Mouse (Mus musculus) hematopoietic stem cell, adult 5-6 weeks (primary cell): Measurements from ENCODE around the gene Slc25a26. TPM values are rescaled to one million over a fixed set of nuclear protein-coding genes. Genes with fewer than 3 reads are reported as not detected.

Source experiments
- ATAC-seq, 2 experiments: fragments of 125-278 bp in 1 of 2; replicated peaks in 1 of 2; 2 replicates each; pipeline ENCODE4 v1.8.0; 2016 to 2017; ENCODE audit warnings: inconsistent platforms in 2 of 2, mild to moderate bottlenecking in 2 of 2, moderate number of reproducible peaks in 2 of 2, low read depth in 1 of 2, moderate TSS enrichment in 1 of 2; ENCODE audit not compliant: low FRiP score in 2 of 2, poor library complexity in 2 of 2, severe bottlenecking in 2 of 2, insufficient read depth in 1 of 2, low TSS enrichment in 1 of 2
- total RNA-seq: library from RNA; stranded (forward); fragments of 172-1452, 232-1000 nt; gene quantifications from 2 replicates; pipeline ENCODE4 v1.2.3, GENCODE M21; 2017

Slc25a26 gene
- total RNA-seq, 1 experiment from 2014 or later = 5.3 TPM

- ATAC-seq = no peak
Measured at GRCm38 (mm10) chr6:94620801-94621301, 120.7 kb downstream of the Slc25a26 start.

DNA sequence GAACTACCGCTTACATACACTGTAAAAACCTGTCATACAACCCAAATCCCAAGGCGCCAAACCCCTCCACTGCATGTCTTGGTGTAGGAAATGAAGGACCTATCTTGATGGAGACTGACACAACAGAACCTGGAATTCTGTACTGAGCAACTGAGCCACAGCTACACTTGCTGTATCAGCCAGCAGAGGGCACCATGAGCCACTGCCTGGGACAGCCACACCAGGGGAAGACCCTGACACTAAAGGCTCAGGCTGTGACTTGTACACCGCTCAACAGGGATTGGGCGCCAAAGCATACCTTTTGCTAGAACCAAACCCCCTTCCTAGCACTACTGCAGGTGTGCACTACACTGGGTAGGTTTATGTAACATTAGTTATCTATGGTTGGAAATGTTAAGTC, 122.9 kb downstream of the Slc25a26 start:
- ATAC-seq = peak; percentile 46 to 57; a peak in 2 of 4 replicates

- ATAC-seq = no peak
Measured at GRCm38 (mm10) chr6:94624543-94624942, 124.4 kb downstream of the Slc25a26 start.

GRCm38 (mm10) chr6:94625896-94626295, 125.8 kb downstream of the Slc25a26 start:
- ATAC-seq = no peak

GRCm38 (mm10) chr6:94626807-94627206, 126.7 kb downstream of the Slc25a26 start:
- ATAC-seq = no peak

GRCm38 (mm10) chr6:94627714-94628595, 127.8 kb downstream of the Slc25a26 start:
- no peak for ATAC-seq

GRCm38 (mm10) chr6:94628787-94629186, 128.7 kb downstream of the Slc25a26 start:
- no peak for ATAC-seq

GRCm38 (mm10) chr6:94631051-94631778, 131.1 kb downstream of the Slc25a26 start:
- ATAC-seq = no peak

- no peak for ATAC-seq
Measured at GRCm38 (mm10) chr6:94631779-94632082, 131.6 kb downstream of the Slc25a26 start.

- no peak for ATAC-seq
Measured at GRCm38 (mm10) chr6:94634274-94634673, 134.1 kb downstream of the Slc25a26 start.

- no peak for ATAC-seq
Measured at GRCm38 (mm10) chr6:94634710-94635109, 134.6 kb downstream of the Slc25a26 start.

GRCm38 (mm10) chr6:94635343-94635742, 135.2 kb downstream of the Slc25a26 start:
- no peak for ATAC-seq

GRCm38 (mm10) chr6:94637024-94637434, 136.9 kb downstream of the Slc25a26 start:
- ATAC-seq = peak in 1 of 2 experiments; percentile 8; a peak in 2 of 4 replicates

DNA sequence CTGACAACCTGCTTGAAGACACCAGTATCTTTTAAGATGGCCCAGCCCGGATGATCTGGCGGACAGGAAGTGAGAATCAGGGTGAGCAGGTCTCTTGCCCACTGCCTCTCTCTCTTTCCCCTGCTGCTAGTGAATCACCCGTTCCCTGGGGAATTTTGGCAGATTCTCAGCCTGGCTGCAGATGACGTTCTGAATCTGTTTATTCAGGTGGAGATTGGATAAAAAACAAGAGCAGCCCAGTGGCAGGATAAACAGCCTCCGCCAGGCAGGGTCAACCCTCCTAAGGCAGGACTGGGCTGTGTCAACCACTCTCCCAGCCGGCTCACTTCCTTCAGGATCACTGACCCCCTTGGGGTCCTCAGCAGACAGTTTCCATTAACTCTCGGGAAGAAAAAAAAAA, 140.2 kb downstream of the Slc25a26 start:
- no peak for ATAC-seq

DNA sequence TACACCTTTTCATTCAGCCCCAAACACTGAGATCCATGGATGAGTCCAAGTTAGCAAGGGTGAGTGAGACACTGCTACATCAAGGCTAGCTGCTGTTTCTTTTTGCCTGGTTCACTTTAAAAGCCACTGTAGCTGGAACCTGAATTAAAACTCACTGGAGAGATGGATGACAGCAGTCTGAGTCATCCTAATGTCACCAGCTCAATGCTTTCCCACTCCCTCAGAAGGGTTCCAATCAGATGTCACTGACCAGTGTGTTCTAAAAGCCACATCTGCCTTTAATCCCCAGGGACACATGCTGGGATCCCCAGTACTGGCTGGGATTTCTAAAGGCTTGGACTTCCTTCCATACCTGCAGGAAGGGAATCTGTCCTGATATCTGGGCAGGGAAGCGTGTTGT, 141.9 kb downstream of the Slc25a26 start:
- no peak for ATAC-seq

- ATAC-seq = no peak
Measured at GRCm38 (mm10) chr6:94643989-94644388, 143.9 kb downstream of the Slc25a26 start.

- ATAC-seq = no peak
Measured at GRCm38 (mm10) chr6:94644641-94645040, 144.5 kb downstream of the Slc25a26 start.

- no peak; a peak in 1 of 4 replicates for ATAC-seq
Measured at GRCm38 (mm10) chr6:94645723-94646122, 145.6 kb downstream of the Slc25a26 start.
